Comparison of ENCODE assay signal across 7 mouse cellular contexts in genomic region chr13:112801381-112802004, GRCm38 (mm10). TPM values are rescaled to one million over a fixed set of nuclear protein-coding genes. Genes with fewer than 3 reads are reported as not detected.
DNase-seq lines count a peak whose midpoint lies in the region; ATAC-seq and TF ChIP-seq lines count a peak whose summit lies in the region.

No protein-coding gene starts in this region.

- DNase-seq in 3T3-L1 (ENCODE audit: low read depth, low spot score), result peak; percentile 54
- peak; percentile 4 to 13 for DNase-seq in B cell, adult 2 months
- DNase-seq in kidney, postnatal 4 days, result peak; percentile 48 to 69
- DNase-seq in lung, postnatal 0 days (ENCODE audit: low spot score), result peak; percentile 42
- DNase-seq in right cerebral cortex, postnatal 36 days (ENCODE audit: low spot score in 2 of 2), result peak; percentile 25 to 38

- TF ChIP-seq EP300 in lung, postnatal 0 days (IDR thresholded peaks at IDR 0.05), result no peak

- peak overlapping the region; percentile 86 for H3K4me3 ChIP-seq in heart, embryonic 12.5 days
- H3K4me3 ChIP-seq in lung, postnatal 0 days (ENCODE audit: low read depth, low read length), result peak overlapping the region; percentile 87

- H3K4me1 ChIP-seq in heart, embryonic 12.5 days (replicated peaks), result peaks cover 13% of the 10 kb centered on the region; the same call in 1 of the 2 replicates
- H3K4me1 ChIP-seq in lung, postnatal 0 days (ENCODE audit: insufficient read depth, low read depth, low read length), result no peaks in the 10 kb centered on the region

- H3K4me2 ChIP-seq in heart, embryonic 12.5 days, result peak overlapping the region; percentile 83
- H3K4me2 ChIP-seq in lung, postnatal 0 days (replicated peaks; ENCODE audit: low read depth, low read length), result peak overlapping the region; percentile 81

- ATAC-seq in common myeloid progenitor, adult 5-6 weeks (replicated peaks; ENCODE audit: low read depth, poor library complexity, severe bottlenecking), result 0 out of 2 replicates have a peak, but pooled peaks have one; percentile 21
- ATAC-seq in heart, embryonic 12.5 days (ENCODE audit: insufficient number of reproducible peaks, low FRiP score), result peak; percentile 69
- ATAC-seq in lung, postnatal 0 days, result peak; percentile 40

- H3K9ac ChIP-seq in heart, embryonic 12.5 days, result peak overlapping the region; percentile 88
- H3K9ac ChIP-seq in lung, postnatal 0 days (replicated peaks; ENCODE audit: low read depth), result peak overlapping the region; percentile 83

- 2% methylated on average over 23 of the region's 23 CpGs for WGBS in heart, embryonic 12.5 days
- 3% methylated on average over 23 of the region's 23 CpGs for WGBS in lung, postnatal 0 days

- peak overlapping the region; percentile 95 for H3K27ac ChIP-seq in heart, embryonic 12.5 days (ENCODE audit: poor library complexity, severe bottlenecking)
- H3K27ac ChIP-seq in lung, postnatal 0 days (ENCODE audit: low read length), result peak overlapping the region; percentile 95

- no peak for TF ChIP-seq CTCF in lung, postnatal 0 days (IDR thresholded peaks at IDR 0.05)

- no peaks in the 10 kb centered on the region for H3K27me3 ChIP-seq in heart, embryonic 12.5 days (replicated peaks)
- H3K27me3 ChIP-seq in lung, postnatal 0 days (replicated peaks; ENCODE audit: insufficient read depth, low read length), result no peaks in the 10 kb centered on the region

- H3K9me3 ChIP-seq in heart, embryonic 12.5 days (replicated peaks), result no peaks in the 10 kb centered on the region
- H3K9me3 ChIP-seq in lung, postnatal 0 days (ENCODE audit: low read length), result no peaks in the 10 kb centered on the region

- H3K36me3 ChIP-seq in heart, embryonic 12.5 days, result peaks cover 14% of the 10 kb centered on the region
- H3K36me3 ChIP-seq in lung, postnatal 0 days (ENCODE audit: insufficient read depth, low read length), result peaks cover 11% of the 10 kb centered on the region; the same call in 1 of the 2 replicates

RNA-seq across cellular contexts. Expression of gene Plpp1, which starts 0.9 kb away (rescaled TPM):
- total RNA-seq in common myeloid progenitor, adult 5-6 weeks (2017), result 0.82 and 3.6 TPM in 2 replicates
- polyA plus RNA-seq in heart, embryonic 12.5 days (2016; fragmentation: Nextera tagmentation; extraction: Ambion mirVana), result 46.9 and 49.0 TPM in 2 replicates
- polyA plus RNA-seq in lung, postnatal 0 days (2015; fragmentation: Nextera tagmentation; extraction: Ambion mirVana), result 247 and 292 TPM in 2 replicates

Comparison
In these comparisons a context has a peak if more than half of its experiments do, and no peak if none do; other contexts are left out.
1. Peak in every context shown above with its lines: DNase-seq, ATAC-seq, H3K4me3 ChIP-seq and H3K27ac ChIP-seq.
2. DNase-seq: peak in every context shown above with its lines; median percentile 58 in kidney, postnatal 4 days; 54 in 3T3-L1; 42 in lung, postnatal 0 days; 32 in right cerebral cortex, postnatal 36 days; 8 in B cell, adult 2 months.